Mouse (Mus musculus) MEL (cell line): Measurements from ENCODE around the gene Nlrx1. TPM values are rescaled to one million over a fixed set of nuclear protein-coding genes. Genes with fewer than 3 reads are reported as not detected.

Experiments
- DNase-seq: peaks from one replicate; pipeline ENCODE4 v3.0.0; 2011; ENCODE audit warnings: low read depth, low spot score
- H3K27ac ChIP-seq: 2 replicates; pipeline ENCODE4 v1.5.1; 2012; ENCODE audit warnings: low read depth, mild to moderate bottlenecking, control low read depth, low read length, moderate library complexity; ENCODE audit not compliant: control insufficient read depth
- H3K27me3 ChIP-seq, 2 experiments: fragments of 150-350 bp in 1 of 2; sonication (generic) in 1 of 2; 2 replicates each; pipeline ENCODE4 v1.6.1; 2012; ENCODE audit warnings: low read length in 2 of 2, mild to moderate bottlenecking in 2 of 2, improper control_type of control experiment in 1 of 2, moderate library complexity in 1 of 2; ENCODE audit not compliant: insufficient read depth in 2 of 2, control insufficient read depth in 1 of 2
- H3K36me3 ChIP-seq, 2 experiments: 2 replicates each; pipeline ENCODE4 v1.6.1; 2012 to 2014; ENCODE audit warnings: low read length in 2 of 2, improper control_type of control experiment in 1 of 2, inconsistent platforms in 1 of 2, mild to moderate bottlenecking in 1 of 2; ENCODE audit not compliant: insufficient read depth in 2 of 2, control insufficient read depth in 1 of 2
- H3K4me1 ChIP-seq, 2 experiments: fragments of 150-350 bp in 1 of 2; sonication (generic) in 1 of 2; 2 replicates each; pipeline ENCODE4 v1.6.1; 2012; ENCODE audit warnings: low read length in 2 of 2, improper control_type of control experiment in 1 of 2, mild to moderate bottlenecking in 1 of 2; ENCODE audit not compliant: insufficient read depth in 2 of 2, control insufficient read depth in 1 of 2
- H3K4me3 ChIP-seq, 2 experiments: fragments of 150-350 bp in 1 of 2; sonication (generic) in 1 of 2; 2 replicates each; pipeline ENCODE4 v1.5.1; 2012; ENCODE audit warnings: low read depth in 2 of 2, low read length in 2 of 2, mild to moderate bottlenecking in 2 of 2, moderate library complexity in 2 of 2, control low read depth in 1 of 2, improper control_type of control experiment in 1 of 2; ENCODE audit not compliant: control insufficient read depth in 1 of 2, insufficient read depth in 1 of 2
- H3K79me2 ChIP-seq: 2 replicates; pipeline ENCODE4 v1.6.1; 2012; ENCODE audit warnings: mild to moderate bottlenecking, low read length, moderate library complexity; ENCODE audit not compliant: control insufficient read depth, poor library complexity, insufficient read depth
- H3K9ac ChIP-seq: 2 replicates; pipeline ENCODE4 v1.6.1; 2012; ENCODE audit warnings: low read depth, mild to moderate bottlenecking, control low read depth, low read length, moderate library complexity; ENCODE audit not compliant: control insufficient read depth, poor library complexity, severe bottlenecking
- H3K9me3 ChIP-seq: fragments of 150-350 bp; sonication (generic); replicated peaks from 2 replicates; pipeline ENCODE4 v1.6.1; 2012; ENCODE audit warnings: mild to moderate bottlenecking, low read length, improper control_type of control experiment, moderate library complexity; ENCODE audit not compliant: insufficient read depth
- BHLHE40 ChIP-seq: IDR thresholded peaks from 2 replicates; pipeline ENCODE4 v1.6.1; 2012; ENCODE audit warnings: low read depth, mild to moderate bottlenecking, inconsistent platforms, low read length, improper control_type of control experiment, borderline replicate concordance
- CTCF ChIP-seq, 3 experiments: IDR thresholded peaks in 2 of 3; conservative IDR thresholded peaks in 1 of 3; 2 replicates each; pipeline ENCODE4 v1.5.1; 2011 to 2012; ENCODE audit warnings: low read length in 3 of 3, low read depth in 2 of 3, mild to moderate bottlenecking in 2 of 3, improper control_type of control experiment in 1 of 3, inconsistent platforms in 1 of 3, mixed read lengths in 1 of 3, moderate library complexity in 1 of 3; ENCODE audit not compliant: control insufficient read depth in 1 of 3, insufficient read depth in 1 of 3, poor library complexity in 1 of 3, severe bottlenecking in 1 of 3
- E2F4 ChIP-seq: IDR thresholded peaks from 2 replicates; pipeline ENCODE4 v1.6.1; 2011; ENCODE audit warnings: low read depth, low read length, improper control_type of control experiment, borderline replicate concordance
- ETS1 ChIP-seq: IDR thresholded peaks from 2 replicates; pipeline ENCODE4 v1.6.1; 2012; ENCODE audit warnings: low read depth, mild to moderate bottlenecking, inconsistent platforms, low read length, improper control_type of control experiment, moderate library complexity
- GABPA ChIP-seq: IDR thresholded peaks from 2 replicates; pipeline ENCODE4 v1.6.1; 2012; ENCODE audit warnings: low read depth, mild to moderate bottlenecking, inconsistent platforms, low read length, improper control_type of control experiment, moderate library complexity
- GATA1 ChIP-seq: IDR thresholded peaks from 2 replicates; pipeline ENCODE4 v1.6.1; 2011; ENCODE audit warnings: low read depth, low read length, improper control_type of control experiment
- HCFC1 ChIP-seq: IDR thresholded peaks from 2 replicates; pipeline ENCODE4 v1.6.1; 2012; ENCODE audit warnings: low read depth, mild to moderate bottlenecking, inconsistent platforms, low read length, improper control_type of control experiment, moderate library complexity
- JUND ChIP-seq: IDR thresholded peaks from 2 replicates; pipeline ENCODE4 v1.6.1; 2011; ENCODE audit warnings: low read depth, mild to moderate bottlenecking, improper control_type of control experiment, low read length
- KAT2A ChIP-seq: conservative IDR thresholded peaks from 2 replicates; pipeline ENCODE4 v1.6.1; 2012; ENCODE audit warnings: low read depth, low read length, improper control_type of control experiment, inconsistent platforms
- MAFK ChIP-seq: IDR thresholded peaks from 2 replicates; pipeline ENCODE4 v1.6.1; 2011; ENCODE audit warnings: low read depth, mild to moderate bottlenecking, low read length, improper control_type of control experiment, borderline replicate concordance
- MAX ChIP-seq: IDR thresholded peaks from 2 replicates; pipeline ENCODE4 v1.6.1; 2011; ENCODE audit warnings: low read length, improper control_type of control experiment
- MAZ ChIP-seq: IDR thresholded peaks from 2 replicates; pipeline ENCODE4 v1.6.1; 2012; ENCODE audit warnings: low read depth, mild to moderate bottlenecking, inconsistent platforms, low read length, improper control_type of control experiment
- MXI1 ChIP-seq: IDR thresholded peaks from 2 replicates; pipeline ENCODE4 v1.6.1; 2011; ENCODE audit warnings: mild to moderate bottlenecking, low read depth, low read length, improper control_type of control experiment
- MYB ChIP-seq: IDR thresholded peaks from 2 replicates; pipeline ENCODE4 v1.6.1; 2011; ENCODE audit warnings: mild to moderate bottlenecking, low read depth, low read length, improper control_type of control experiment
- MYC ChIP-seq: IDR thresholded peaks from 2 replicates; pipeline ENCODE4 v1.6.1; 2011; ENCODE audit warnings: low read depth, mild to moderate bottlenecking, low read length, improper control_type of control experiment, moderate library complexity
- NELFE ChIP-seq: IDR thresholded peaks from 2 replicates; pipeline ENCODE4 v1.6.1; 2011; ENCODE audit warnings: low read depth, low read length, improper control_type of control experiment
- NRF1 ChIP-seq: IDR thresholded peaks from 2 replicates; pipeline ENCODE4 v1.6.1; 2014; ENCODE audit warnings: low read depth, mild to moderate bottlenecking, inconsistent platforms, low read length, improper control_type of control experiment, moderate library complexity; ENCODE audit not compliant: poor library complexity, insufficient read depth, severe bottlenecking
- POLR2A ChIP-seq, 2 experiments: IDR thresholded peaks; 2 replicates each; pipeline ENCODE4 v1.6.1; 2011 to 2012; ENCODE audit warnings: low read length in 2 of 2, mild to moderate bottlenecking in 2 of 2, control low read depth in 1 of 2, improper control_type of control experiment in 1 of 2, low read depth in 1 of 2, moderate library complexity in 1 of 2; ENCODE audit not compliant: control insufficient read depth in 1 of 2, insufficient read depth in 1 of 2, poor library complexity in 1 of 2
- POLR2AphosphoS2 ChIP-seq: IDR thresholded peaks from 2 replicates; pipeline ENCODE4 v1.6.1; 2011; ENCODE audit warnings: low read length, improper control_type of control experiment
- POLR2AphosphoS5 ChIP-seq: IDR thresholded peaks from 2 replicates; pipeline ENCODE4 v1.6.1; 2012; ENCODE audit warnings: low read depth, borderline replicate concordance, mild to moderate bottlenecking, inconsistent platforms, low read length, moderate library complexity, mixed read lengths
- RCOR1 ChIP-seq: IDR thresholded peaks from 2 replicates; pipeline ENCODE4 v1.6.1; 2012; ENCODE audit warnings: low read depth, mild to moderate bottlenecking, inconsistent platforms, low read length, improper control_type of control experiment
- SIN3A ChIP-seq: IDR thresholded peaks from 2 replicates; pipeline ENCODE4 v1.6.1; 2012; ENCODE audit warnings: low read length, improper control_type of control experiment, inconsistent platforms
- SMC3 ChIP-seq: IDR thresholded peaks from 2 replicates; pipeline ENCODE4 v1.6.1; 2011; ENCODE audit warnings: low read depth, low read length, improper control_type of control experiment
- TAL1 ChIP-seq: IDR thresholded peaks from 2 replicates; pipeline ENCODE4 v1.6.1; 2012; ENCODE audit warnings: mild to moderate bottlenecking, inconsistent platforms, low read length, moderate library complexity, mixed read lengths
- TBP ChIP-seq: IDR thresholded peaks from 2 replicates; pipeline ENCODE4 v1.8.0; 2011; ENCODE audit warnings: low read depth, low read length, improper control_type of control experiment
- TCF12 ChIP-seq: IDR thresholded peaks from 2 replicates; pipeline ENCODE4 v1.6.1; 2014; ENCODE audit warnings: low read depth, mild to moderate bottlenecking, inconsistent platforms, low read length, improper control_type of control experiment, moderate library complexity
- UBTF ChIP-seq: IDR thresholded peaks from 2 replicates; pipeline ENCODE4 v1.6.1; 2012; ENCODE audit warnings: low read depth, mild to moderate bottlenecking, inconsistent platforms, low read length, improper control_type of control experiment, moderate library complexity, borderline replicate concordance; ENCODE audit not compliant: insufficient read depth
- USF1 ChIP-seq: IDR thresholded peaks from 2 replicates; pipeline ENCODE4 v1.6.1; 2014; ENCODE audit warnings: low read depth, mild to moderate bottlenecking, inconsistent platforms, low read length, improper control_type of control experiment, moderate library complexity
- USF2 ChIP-seq, 2 experiments: IDR thresholded peaks; 2 replicates each; pipeline ENCODE4 v1.6.1; 2011 to 2012; ENCODE audit warnings: improper control_type of control experiment in 2 of 2, low read length in 2 of 2, borderline replicate concordance in 1 of 2, inconsistent platforms in 1 of 2, low read depth in 1 of 2, mild to moderate bottlenecking in 1 of 2; ENCODE audit not compliant: insufficient read depth in 1 of 2
- ZC3H11A ChIP-seq: IDR thresholded peaks from 2 replicates; pipeline ENCODE4 v1.6.1; 2012; ENCODE audit warnings: low read depth, mild to moderate bottlenecking, inconsistent platforms, low read length, improper control_type of control experiment
- ZKSCAN1 ChIP-seq: IDR thresholded peaks from 2 replicates; pipeline ENCODE4 v1.6.1; 2012; ENCODE audit warnings: low read depth, mild to moderate bottlenecking, inconsistent platforms, low read length, improper control_type of control experiment, moderate library complexity
- ZMIZ1 ChIP-seq: IDR thresholded peaks from 2 replicates; pipeline ENCODE4 v1.6.1; 2012; ENCODE audit warnings: low read depth, mild to moderate bottlenecking, inconsistent platforms, low read length, improper control_type of control experiment, moderate library complexity
- polyA plus RNA-seq, 2 experiments: library from polyadenylated mRNA; stranded (reverse) in 1 of 2; unstranded in 1 of 2; fragments of >175 nt in 1 of 2; fragments of >200 nt in 1 of 2; gene quantifications; 2 replicates each; pipeline versions ENCODE4 v1.2.1 to v1.2.4; 2012; ENCODE audit warnings: low replicate concordance in 2 of 2, low read depth in 1 of 2; ENCODE audit not compliant: insufficient read length in 2 of 2, insufficient read depth in 1 of 2, missing spikeins in 1 of 2
- total RNA-seq: library from RNA; depleted of rRNA; stranded (reverse); fragments of 300-350 nt; gene quantifications from 2 replicates; pipeline ENCODE4 v1.2.3, GENCODE M21; 2012

Gene Nlrx1
- total and polyA plus RNA-seq, 3 experiments: 1.2 to 7.0 TPM; not detected in 1

GRCm38 (mm10) chr9:44288959-44289291, 20.5 kb upstream of the Nlrx1 start:
- Histone ChIP-seq H3K4me1 (peaks cover 8 to 22% of the 10 kb centered on the region in 2 experiments), H3K9ac (peak overlapping the region; percentile 50), H3K79me2 (peaks cover 8% of the 10 kb centered on the region; the same call in 1 of the 2 replicates), H3K36me3 (peaks cover 4 to 11% of the 10 kb centered on the region in 2 experiments), H3K27ac (peak overlapping the region; percentile 95), H3K27me3 (no peaks in the 10 kb centered on the region), H3K4me3 (peak overlapping the region; percentile 47 to 70; a peak in 3 of 4 replicates), H3K9me3 (no peaks in the 10 kb centered on the region)
- peak; percentile 74 for DNase-seq
- 0 out of 2 replicates have a peak, but pooled peaks have one; percentile 33 for TF ChIP-seq E2F4
- no peak for TF ChIP-seq NELFE
- TF ChIP-seq JUND: no peak
- no peak for TF ChIP-seq KAT2A
- TF ChIP-seq RCOR1: no peak
- TF ChIP-seq MAZ: 0 out of 2 replicates have a peak, but pooled peaks have one; percentile 23
- TF ChIP-seq BHLHE40: peak; percentile 88
- 0 out of 2 replicates have a peak, but pooled peaks have one; percentile 21 for TF ChIP-seq ETS1
- TF ChIP-seq UBTF: no peak
- no peak for TF ChIP-seq POLR2AphosphoS5
- no peak for TF ChIP-seq SIN3A
- TF ChIP-seq HCFC1: 0 out of 2 replicates have a peak, but pooled peaks have one; percentile 29
- TF ChIP-seq MAX: peak; percentile 87
- TF ChIP-seq TBP: 0 out of 2 replicates have a peak, but pooled peaks have one; percentile 3
- TF ChIP-seq POLR2AphosphoS2: peak; percentile 67
- no peak for TF ChIP-seq ZKSCAN1
- no peak for TF ChIP-seq MYC
- TF ChIP-seq GATA1: no peak
- TF ChIP-seq SMC3: no peak
- no peak for TF ChIP-seq NRF1
- no peak for TF ChIP-seq ZC3H11A
- no peak for TF ChIP-seq MYB
- peak; percentile 84 to 86 for TF ChIP-seq USF2 (IDR thresholded peaks at IDR 0.05; ENCODE audit: borderline replicate concordance in 1 of 2, insufficient read depth in 1 of 2, low read depth in 1 of 2, low read length in 2 of 2)
- no peak for TF ChIP-seq POLR2A (IDR thresholded peaks at IDR 0.05; ENCODE audit: control insufficient read depth in 1 of 2, insufficient read depth in 1 of 2, low read depth in 1 of 2, low read length in 2 of 2, poor library complexity in 1 of 2)
- no peak for TF ChIP-seq GABPA
- no peak for TF ChIP-seq MAFK
- peak; percentile 96 for TF ChIP-seq USF1
- no peak for TF ChIP-seq TCF12
- TF ChIP-seq CTCF (IDR thresholded peaks at IDR 0.05 in 2 of 3, conservative IDR thresholded peaks at IDR 0.05 in 1 of 3; ENCODE audit: control insufficient read depth in 1 of 3, insufficient read depth in 1 of 3, low read depth in 2 of 3, low read length in 3 of 3, poor library complexity in 1 of 3, severe bottlenecking in 1 of 3): no peak
- TF ChIP-seq TAL1: no peak
- TF ChIP-seq ZMIZ1: 0 out of 2 replicates have a peak, but pooled peaks have one; percentile 41
- no peak; the same call in 1 of the 2 replicates for TF ChIP-seq MXI1
